Mouse (Mus musculus) bone marrow macrophage, adult 2 months (primary cell): ENCODE results near the gene Zfp423. TPM values are rescaled to one million over a fixed set of nuclear protein-coding genes. Genes with fewer than 3 reads are reported as not detected.

Source experiments
- H3K27ac ChIP-seq: 2 replicates; pipeline ENCODE4 v1.5.1; 2012; ENCODE audit warnings: low read depth, low read length; ENCODE audit not compliant: insufficient read depth
- H3K4me1 ChIP-seq: 2 replicates; pipeline ENCODE4 v1.6.1; 2012; ENCODE audit warnings: low read length; ENCODE audit not compliant: control insufficient read depth, insufficient read depth
- H3K4me3 ChIP-seq: 2 replicates; pipeline ENCODE4 v1.5.1; 2012; ENCODE audit warnings: mild to moderate bottlenecking, low read length, moderate library complexity; ENCODE audit not compliant: insufficient read depth
- CTCF ChIP-seq: IDR thresholded peaks from 2 replicates; pipeline ENCODE4 v1.5.1; 2012; ENCODE audit warnings: low read depth, mild to moderate bottlenecking, low read length, moderate library complexity
- POLR2A ChIP-seq: IDR thresholded peaks from 2 replicates; pipeline ENCODE4 v1.6.1; 2012; ENCODE audit warnings: mild to moderate bottlenecking, low read depth, low read length, borderline replicate concordance
- polyA plus RNA-seq: library from polyadenylated mRNA; stranded (reverse); fragments of >200 nt; gene quantifications from 2 replicates; pipeline ENCODE4 v1.2.4, GENCODE M21; 2012; ENCODE audit not compliant: missing spikeins, insufficient read depth, insufficient read length

Zfp423 gene
- polyA plus RNA-seq, 1 experiment: not detected

- H3K4me3 ChIP-seq: no peak overlapping the region
- no peaks in the 10 kb centered on the region for H3K4me1 ChIP-seq
- TF ChIP-seq POLR2A (no peak), CTCF (no peak)
- no peak overlapping the region for H3K27ac ChIP-seq
Measured at GRCm38 (mm10) chr8:87671209-87671970, 288.0 kb downstream of the Zfp423 start.

GRCm38 (mm10) chr8:87670232-87670631, 289.2 kb downstream of the Zfp423 start:
- Histone ChIP-seq H3K4me1 (no peaks in the 10 kb centered on the region), H3K4me3 (no peak overlapping the region), H3K27ac (no peak overlapping the region)
- TF ChIP-seq POLR2A (no peak), CTCF (no peak)

DNA sequence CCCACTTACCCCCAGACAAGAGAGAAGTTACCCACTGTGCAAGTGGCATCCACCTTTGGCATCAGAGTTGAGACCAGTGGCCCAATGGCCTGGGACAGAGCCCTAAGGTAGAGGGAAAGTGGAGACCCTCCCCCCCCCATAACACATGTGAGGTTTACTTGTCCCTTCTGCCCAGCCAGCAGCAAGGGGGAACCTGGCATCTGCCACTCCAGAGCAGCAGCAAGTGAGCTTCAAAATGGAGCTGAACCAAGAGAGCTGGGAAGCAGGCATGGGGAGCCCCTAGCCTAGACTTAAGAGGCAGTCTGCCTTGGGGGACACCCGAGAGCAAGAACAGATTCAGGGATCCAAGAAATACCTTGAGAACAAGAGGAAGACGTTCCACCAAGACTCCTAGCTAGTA, 290.7 kb downstream of the Zfp423 start:
- H3K27ac ChIP-seq: no peak overlapping the region
- TF ChIP-seq CTCF: no peak
- no peak for TF ChIP-seq POLR2A
- no peaks in the 10 kb centered on the region for H3K4me1 ChIP-seq
- no peak overlapping the region for H3K4me3 ChIP-seq

- H3K4me3 ChIP-seq: no peak overlapping the region
- no peak overlapping the region for H3K27ac ChIP-seq
- H3K4me1 ChIP-seq: no peaks in the 10 kb centered on the region
- TF ChIP-seq CTCF (no peak), POLR2A (no peak)
Measured at GRCm38 (mm10) chr8:87667914-87668643, 291.3 kb downstream of the Zfp423 start.

DNA sequence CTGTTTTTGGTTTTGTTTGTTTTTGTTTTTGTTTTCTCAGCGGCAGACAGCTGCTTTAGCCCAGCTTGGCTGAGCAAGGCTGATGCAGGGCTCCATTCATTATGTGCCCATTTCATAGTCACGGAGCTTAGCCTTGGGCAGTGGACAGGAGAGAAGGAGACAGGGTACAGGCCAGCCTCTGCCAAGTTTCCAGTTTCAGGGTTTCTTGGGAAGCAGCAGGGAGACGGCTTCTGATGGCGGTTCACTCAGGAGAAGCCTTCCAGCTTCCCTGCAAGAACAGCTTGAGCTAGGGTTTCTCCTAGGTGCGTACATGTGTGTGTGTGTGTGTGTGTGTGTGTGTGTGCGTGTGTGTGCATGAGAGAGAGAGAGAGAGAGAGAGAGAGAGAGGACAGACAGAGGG, 292.1 kb downstream of the Zfp423 start:
- Histone ChIP-seq H3K4me3 (no peak overlapping the region), H3K4me1 (no peaks in the 10 kb centered on the region), H3K27ac (no peak overlapping the region)
- TF ChIP-seq CTCF: no peak
- no peak for TF ChIP-seq POLR2A

- TF ChIP-seq CTCF (no peak), POLR2A (no peak)
- Histone ChIP-seq H3K4me3 (no peak overlapping the region), H3K27ac (no peak overlapping the region), H3K4me1 (no peaks in the 10 kb centered on the region)
Measured at GRCm38 (mm10) chr8:87665337-87665736, 294.1 kb downstream of the Zfp423 start.

GRCm38 (mm10) chr8:87664217-87664509, 295.2 kb downstream of the Zfp423 start:
- TF ChIP-seq CTCF: no peak
- TF ChIP-seq POLR2A: no peak
- Histone ChIP-seq H3K4me1 (no peaks in the 10 kb centered on the region), H3K4me3 (no peak overlapping the region), H3K27ac (no peak overlapping the region)

GRCm38 (mm10) chr8:87663349-87664216, 295.8 kb downstream of the Zfp423 start:
- Histone ChIP-seq H3K4me3 (no peak overlapping the region), H3K4me1 (no peaks in the 10 kb centered on the region), H3K27ac (no peak overlapping the region)
- no peak for TF ChIP-seq POLR2A
- peak; percentile 28; the same call in 1 of the 2 replicates for TF ChIP-seq CTCF

DNA sequence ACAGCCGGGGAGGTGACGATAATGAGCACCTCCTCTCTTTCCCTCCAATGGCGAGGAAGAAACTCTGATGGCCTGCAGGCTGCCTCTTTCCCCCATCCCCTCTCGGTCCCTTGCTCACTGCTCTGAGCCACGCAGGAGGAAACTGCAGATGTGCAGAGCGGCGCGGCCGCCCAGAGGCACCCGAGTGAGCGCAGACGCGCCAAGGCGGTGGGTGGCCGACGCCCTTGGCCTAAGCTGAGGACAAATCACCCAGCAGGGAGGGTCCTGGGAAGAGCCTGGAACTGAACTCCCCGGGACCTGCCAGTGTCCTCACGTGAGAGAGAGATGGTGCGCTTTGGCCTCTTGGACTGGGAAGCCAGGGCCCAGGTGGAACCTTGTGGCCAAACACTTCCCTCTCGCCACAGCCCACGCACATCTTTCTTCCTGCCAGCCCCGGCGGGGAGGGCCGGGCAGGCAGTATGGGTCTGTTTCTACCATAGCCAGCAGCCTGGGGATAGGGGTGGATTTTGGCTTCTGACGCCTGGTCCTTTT, 296.5 kb downstream of the Zfp423 start:
- H3K4me1 ChIP-seq: no peaks in the 10 kb centered on the region
- H3K27ac ChIP-seq: no peak overlapping the region
- no peak overlapping the region for H3K4me3 ChIP-seq
- no peak for TF ChIP-seq POLR2A
- TF ChIP-seq CTCF: no peak

- H3K27ac ChIP-seq: no peak overlapping the region
- no peaks in the 10 kb centered on the region for H3K4me1 ChIP-seq
- H3K4me3 ChIP-seq: no peak overlapping the region
- TF ChIP-seq POLR2A (no peak), CTCF (no peak)
Measured at GRCm38 (mm10) chr8:87662307-87662771, 297.1 kb downstream of the Zfp423 start.
